Mouse (Mus musculus) activated CD4-positive, CD25-positive, alpha-beta regulatory T cell, adult 4 months (primary cell): ENCODE data around the gene Paqr7. TPM values are rescaled to one million over a fixed set of nuclear protein-coding genes. Genes with fewer than 3 reads are reported as not detected.

Experiments
- ATAC-seq: one replicate; pipeline ENCODE4 v1.8.0; 2017
- polyA plus RNA-seq, 2 experiments: library from polyadenylated mRNA; unstranded; fragments of 100-300 nt; shearing (Covaris generic); gene quantifications; one replicate each; pipeline ENCODE4 v1.2.1; 2017

The Paqr7 gene
- polyA plus RNA-seq, 2 experiments from 2014 or later: 23.9 to 27.1 TPM

DNA sequence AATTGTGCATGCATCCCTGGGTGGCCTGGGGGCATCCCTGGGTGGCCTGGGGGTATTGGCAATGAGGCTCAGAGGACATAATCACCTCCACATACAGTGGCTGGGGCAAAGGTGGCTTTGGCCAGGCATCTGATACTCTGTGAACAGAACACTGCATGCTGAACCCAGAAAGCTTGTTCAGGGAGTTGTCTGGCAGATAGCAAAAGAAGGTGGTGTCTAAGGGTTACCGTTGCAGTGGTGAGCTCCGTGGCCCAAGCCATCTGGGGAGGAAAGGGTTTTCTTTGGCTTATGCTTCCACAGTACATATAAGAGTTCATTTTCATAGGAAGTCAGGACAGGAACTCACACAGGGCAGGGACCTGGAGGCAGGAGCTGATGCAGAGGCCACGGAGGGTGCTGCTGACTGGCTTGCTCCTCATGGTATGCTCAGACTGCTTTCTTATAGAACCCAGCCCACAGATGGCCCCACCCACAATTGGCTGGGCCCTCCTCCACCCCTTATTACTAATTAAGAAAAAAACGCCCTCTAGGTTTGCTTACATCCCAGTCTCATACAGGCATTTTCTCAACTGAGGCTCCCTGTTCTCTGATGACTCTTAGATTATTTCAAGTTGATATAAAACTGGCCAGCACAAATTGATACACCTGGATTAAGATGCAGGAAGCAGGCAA, 7.3 kb downstream of the Paqr7 start:
- no peak for ATAC-seq

DNA sequence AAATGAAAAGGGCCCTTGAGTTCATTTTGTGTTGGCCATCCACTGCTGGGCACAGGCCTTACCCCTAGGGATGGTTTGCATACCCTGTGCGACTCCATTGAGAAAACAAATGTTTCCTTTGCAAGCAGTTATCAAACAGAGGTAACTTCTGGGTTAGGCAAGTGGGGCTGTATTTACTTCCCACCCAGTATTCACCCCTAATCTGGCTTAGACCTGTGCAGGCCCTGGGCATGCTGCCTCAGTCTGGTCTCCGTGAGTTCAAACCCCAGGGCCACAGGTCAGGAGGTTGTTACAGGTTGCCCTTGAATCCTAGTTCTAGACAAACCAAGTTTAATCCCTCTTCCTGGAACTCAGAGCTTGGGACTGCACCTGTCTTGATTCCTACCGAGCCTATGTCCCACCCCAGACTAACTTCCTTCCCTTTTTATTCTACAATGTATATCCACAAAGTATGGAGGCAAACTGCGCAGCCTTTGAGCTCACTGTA, 8.8 kb downstream of the Paqr7 start:
- ATAC-seq: no peak

DNA sequence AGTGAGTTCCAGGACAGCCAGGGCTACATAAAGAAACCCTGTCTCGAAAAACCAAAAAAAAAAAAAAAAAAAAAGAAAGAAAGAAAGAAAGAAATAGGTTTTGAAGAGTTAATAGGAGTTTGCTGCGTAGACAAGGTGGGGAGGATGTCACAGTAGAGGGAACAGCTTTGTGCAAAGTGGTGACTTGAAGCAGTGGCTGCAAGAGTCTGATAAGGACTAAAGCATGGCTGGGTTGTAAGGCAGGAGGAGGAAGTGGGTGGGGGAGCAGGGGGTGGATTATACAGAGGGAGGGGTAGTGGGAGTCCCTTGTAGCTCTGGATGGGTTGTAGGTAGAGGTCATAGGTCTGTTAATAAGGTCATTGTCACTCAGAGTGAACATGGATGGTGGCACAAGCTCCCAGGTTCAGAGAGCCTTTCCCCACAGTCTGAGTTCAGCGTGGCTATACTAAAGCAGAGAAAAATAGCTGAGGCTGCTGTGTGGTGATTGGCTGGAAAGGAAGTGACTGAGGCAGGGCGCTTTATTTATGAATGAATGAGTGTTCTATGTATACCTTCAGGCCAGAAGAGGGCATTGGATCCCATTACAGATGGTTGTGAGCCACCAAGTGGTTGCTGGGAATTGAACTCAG, 9.6 kb downstream of the Paqr7 start:
- ATAC-seq: no peak

DNA sequence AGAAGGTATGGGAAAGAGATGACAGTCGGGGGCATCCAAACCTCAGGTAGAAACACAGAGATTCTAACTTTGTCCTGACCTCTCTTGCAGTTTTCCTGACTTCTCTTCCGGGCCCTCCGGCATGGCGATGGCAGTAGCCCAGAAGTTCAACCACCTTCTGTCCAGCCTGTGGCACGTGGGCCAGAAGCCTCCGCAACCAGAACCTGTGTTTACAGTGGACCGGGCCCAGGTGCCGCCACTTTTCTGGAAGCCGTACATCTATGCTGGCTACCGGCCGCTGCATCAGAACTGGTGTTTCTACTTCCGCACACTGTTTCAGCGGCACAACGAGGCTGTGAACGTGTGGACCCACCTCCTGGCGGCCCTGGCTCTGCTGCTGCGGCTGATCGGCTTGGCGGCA, 10.2 kb downstream of the Paqr7 start:
- ATAC-seq: no peak

DNA sequence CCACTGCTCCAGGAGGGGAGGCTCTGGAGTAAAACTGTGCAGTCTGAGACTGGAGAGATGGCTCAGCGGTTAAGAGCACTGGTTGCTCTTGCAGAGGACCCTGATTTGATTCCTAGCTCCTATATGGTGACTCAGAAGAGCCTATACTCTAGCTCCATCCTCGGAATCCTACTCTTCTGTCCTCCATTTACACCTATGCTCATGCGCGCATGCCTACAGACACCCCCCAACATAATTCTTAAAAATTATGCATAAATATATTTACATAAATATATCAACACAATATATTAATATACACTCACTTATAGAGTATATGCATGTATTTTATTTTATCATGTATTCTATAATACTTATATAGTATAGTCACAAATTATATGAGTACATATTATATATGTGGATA, 13.9 kb downstream of the Paqr7 start:
- ATAC-seq: no peak

DNA sequence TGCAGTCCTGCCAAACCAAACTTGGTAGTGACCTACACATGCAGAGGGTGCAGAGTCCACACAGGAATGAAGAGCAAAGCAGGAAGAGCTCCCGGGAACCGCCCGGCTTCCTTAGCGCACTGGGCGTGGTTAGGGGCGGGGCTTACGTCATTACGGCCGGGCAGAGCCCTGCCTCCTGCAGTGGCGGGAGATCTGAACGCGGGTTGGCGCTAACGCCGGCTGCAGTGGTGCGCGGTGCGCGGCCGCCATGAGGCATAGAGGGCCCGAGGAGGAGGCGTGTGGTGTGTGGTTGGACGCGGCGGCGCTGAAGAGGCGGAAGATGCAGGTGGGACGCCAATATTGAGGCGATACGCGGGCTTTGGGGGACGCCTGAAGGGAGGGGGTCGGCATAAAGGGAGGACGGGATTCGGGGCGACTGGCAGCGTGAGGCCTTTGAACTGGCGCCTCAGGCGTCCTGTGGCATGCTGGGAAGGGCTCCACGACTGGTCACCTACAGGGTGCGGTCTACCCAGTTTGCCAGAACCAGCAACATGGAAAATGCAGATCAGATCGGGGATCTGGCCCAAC, 14.4 kb downstream of the Paqr7 start, which contains the start of gene Aunip:
Gene Aunip (plus strand): TSS at position 155 of the 567 bp plus-strand sequence.
- ATAC-seq: peak; percentile 92

DNA sequence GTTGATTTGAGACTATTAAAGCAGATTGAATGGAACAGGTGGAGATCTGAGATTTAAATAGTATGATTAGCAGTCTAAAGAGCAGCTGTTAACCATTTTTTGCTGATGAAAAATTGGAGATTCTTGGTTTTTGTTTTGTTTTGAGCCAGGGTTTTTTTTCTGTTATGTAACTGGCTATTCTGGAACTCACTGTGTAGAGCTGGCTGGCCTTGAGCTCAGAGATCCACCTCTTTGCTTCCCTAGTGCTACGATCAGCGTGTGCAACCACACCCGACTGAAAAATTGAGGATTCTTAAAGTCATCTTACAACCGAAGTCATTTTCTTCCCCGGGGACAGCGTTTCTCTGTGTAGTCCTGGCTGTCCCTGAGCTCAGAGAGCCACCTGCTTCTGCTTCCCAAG, 15.2 kb downstream of the Paqr7 start:
- ATAC-seq: no peak

DNA sequence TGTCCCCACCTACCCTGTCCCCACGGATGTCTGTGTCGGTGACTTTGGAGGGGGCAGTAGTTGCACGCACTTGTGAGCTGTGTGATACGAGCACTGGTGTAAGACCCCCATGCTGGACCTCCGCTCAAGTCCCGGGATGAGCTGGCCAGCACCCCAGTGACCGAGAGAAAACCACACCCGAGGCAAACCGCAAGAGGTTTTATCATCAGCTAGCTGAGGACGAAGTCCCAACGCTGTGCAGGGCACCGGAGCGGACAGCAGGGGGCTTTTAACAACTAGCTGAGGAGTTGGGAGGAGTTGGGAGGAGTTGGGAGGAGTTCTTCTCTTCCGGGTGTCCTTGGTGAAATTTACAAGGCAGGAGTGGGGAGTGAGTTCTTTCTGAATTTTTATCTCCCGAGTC, 16.3 kb downstream of the Paqr7 start:
- ATAC-seq: no peak

DNA sequence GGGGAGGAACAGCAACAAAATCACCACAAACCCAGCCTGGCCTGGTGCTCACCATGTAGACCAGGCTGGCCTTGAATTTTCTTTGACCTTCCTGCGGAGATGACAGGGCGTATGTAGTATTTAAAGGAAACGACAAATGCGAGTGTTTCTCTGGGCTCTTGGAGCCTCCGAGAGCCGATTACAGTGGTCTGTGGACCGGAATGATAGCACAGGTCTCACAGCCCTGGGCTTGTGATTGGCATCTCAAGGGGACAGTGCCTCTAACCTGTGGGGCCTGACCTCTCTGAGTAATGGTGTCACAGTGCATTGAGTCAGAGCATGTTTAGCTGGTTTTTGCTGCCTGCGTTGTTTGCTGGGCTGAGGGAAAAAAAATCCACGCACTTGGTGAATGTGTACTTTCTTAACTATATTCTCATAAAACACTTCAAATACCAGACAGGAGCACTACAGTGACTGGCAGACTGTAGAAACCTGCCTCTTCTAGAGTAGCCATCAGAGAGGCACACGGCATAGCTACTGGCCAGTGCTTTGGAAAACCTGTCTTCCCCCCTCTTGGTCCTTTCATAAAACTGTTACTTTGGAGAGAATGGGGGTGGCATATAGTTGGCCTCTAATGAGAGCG, 17.9 kb downstream of the Paqr7 start:
- ATAC-seq: no peak

DNA sequence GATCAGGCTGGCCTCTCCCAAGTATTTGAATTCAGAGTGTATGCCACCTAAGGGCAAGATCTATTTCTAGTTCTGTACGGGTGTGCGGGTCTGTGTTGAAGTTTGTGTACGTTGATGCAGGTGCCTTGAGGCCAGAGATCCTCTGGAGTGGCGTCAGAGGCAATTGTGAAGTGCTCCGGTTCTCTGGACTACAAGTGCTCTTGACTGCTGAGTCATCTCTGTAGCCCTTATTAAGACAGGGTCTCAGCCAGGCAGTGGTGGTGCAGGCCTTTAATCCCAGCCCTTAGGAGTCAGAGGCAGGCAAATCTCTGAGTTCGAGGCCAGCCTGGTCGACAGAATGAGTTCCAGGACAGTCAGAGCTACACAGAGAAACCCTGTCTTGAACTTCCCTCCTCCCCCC, 19.1 kb downstream of the Paqr7 start:
- ATAC-seq: no peak

DNA sequence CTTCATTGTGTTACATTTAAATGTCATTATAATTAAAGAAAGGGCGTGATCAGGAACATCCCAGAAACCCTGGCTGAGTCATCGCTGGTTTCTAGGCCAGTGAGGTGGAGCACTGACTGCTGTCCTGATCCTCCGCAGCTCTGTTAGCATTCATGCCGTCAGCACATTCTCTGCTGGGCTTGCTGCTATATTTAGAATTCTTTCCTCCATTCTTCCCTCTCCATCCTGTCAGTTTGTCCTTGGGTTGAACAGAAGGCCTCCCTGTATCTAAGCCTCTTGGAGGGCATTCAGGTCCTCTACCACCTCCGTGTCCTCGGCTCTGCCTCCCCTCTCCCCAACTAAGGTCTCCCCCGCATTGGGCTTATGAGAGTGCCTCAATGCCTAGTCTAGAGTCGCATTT, 20.5 kb downstream of the Paqr7 start:
- ATAC-seq: no peak

DNA sequence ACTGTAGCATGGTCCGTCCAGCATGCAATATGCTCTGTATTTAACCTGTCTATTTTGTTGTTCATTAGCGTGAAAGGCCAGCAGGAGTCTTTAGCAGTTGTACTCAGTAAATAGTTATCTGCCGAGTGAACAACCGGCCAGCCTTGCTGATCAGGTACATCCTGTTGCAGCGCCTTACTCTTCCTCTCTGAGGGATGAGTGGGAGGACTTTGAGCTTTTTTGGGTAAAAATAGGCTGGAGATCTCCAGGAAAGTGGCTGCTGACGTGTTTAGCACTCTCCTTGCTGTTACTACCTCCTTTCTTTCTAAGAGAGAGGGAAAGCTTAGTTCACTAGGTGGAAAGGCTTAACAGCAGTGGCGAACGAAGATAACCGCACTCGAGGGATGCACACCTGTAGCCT, 21.2 kb downstream of the Paqr7 start:
- no peak for ATAC-seq

DNA sequence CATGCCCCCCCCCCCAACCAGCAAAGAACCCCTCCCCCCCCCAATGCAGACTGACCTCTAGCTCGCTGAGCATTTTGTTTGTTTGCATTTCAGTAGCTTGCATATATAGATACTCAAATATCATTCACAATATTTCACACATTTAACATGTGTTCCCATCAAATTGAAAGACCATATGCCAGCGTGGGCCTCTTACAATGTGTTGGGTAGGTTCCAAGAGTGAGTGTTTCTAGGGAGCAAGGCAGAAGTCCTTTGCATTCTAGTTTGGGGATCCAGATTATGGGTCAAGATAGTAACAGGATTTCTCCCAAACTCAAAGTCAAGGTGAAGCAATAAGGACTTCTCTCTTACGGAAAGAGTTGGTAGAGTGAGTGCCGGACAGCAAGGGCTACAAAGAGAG, 22.0 kb downstream of the Paqr7 start:
- no peak for ATAC-seq

DNA sequence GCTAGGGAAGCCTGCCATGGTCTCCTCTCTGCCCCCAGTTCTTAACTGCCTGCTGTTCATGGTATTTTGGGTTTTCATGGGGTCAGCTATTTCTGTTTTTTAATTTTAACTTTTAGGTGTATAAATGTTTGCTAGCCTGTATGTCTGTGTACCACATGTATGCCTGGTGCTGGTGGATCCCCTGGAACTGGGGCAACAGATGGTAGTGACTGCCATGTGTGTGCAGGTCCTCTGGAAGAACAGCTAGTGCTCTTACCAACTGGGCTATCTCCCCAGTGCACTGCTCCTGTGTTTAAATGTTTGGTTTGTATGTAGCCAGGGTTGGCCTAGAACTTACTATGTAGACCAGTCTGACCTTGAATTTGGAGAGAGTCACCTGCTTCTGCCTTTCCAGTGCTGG, 22.8 kb downstream of the Paqr7 start:
- ATAC-seq: no peak

DNA sequence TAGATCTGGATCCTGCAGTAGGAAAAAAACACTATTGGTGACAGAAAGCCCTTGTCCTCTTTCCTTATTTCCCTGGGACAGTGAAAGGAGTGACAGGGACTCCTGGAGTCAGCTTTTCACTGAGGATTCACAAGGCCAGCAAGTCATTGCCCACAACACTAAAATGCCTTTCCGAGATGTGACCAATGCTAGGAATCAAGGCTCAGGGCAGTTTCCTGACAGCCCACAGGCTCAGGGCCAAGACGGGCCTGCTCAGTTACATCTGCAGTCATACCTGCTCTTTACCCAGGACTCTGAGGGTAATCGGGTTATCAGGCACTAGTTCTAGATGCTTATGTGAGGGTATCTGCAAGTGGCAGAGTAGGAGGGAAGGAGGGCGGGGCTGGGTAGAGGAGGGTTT, 26.9 kb downstream of the Paqr7 start:
- no peak for ATAC-seq

DNA sequence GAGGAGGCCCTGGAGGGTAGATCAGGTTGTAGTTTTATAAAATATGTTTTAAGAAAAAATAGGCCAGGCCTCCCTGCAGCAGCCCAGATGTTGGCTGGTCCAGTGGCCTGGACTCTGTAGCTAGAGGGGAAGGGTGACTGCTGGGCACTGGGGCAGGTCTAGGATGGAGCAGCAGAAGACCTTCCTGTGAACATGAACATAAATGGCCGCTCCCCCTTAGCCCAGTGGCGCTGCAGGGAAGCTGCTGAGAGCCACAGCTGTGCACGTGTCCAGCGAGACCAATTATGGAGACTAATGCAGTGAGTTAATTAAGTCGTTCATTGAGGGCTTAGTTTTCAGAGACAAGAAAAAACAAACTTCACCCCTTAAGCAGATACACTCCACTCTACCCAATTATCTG, 29.3 kb downstream of the Paqr7 start:
- no peak for ATAC-seq

DNA sequence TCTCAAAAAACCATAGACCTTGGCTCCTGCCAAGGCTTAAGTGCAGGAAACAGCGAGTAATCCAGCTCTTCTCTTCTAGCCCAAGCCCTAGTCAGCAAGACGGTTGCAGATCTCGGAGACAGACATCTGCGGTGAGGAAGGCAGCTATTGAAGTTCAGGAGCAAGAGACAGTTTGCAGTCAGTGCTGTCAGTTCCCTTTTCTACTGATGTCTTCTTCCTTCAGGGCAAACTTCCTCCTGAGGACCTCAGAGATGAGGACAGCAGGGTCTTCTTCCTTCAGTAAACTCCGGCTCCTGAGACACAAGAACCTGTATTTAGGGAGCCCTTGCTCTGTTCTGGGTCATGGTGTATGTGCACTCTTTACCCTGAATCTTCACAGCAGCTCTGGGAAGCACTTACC, 29.7 kb downstream of the Paqr7 start:
- no peak for ATAC-seq

DNA sequence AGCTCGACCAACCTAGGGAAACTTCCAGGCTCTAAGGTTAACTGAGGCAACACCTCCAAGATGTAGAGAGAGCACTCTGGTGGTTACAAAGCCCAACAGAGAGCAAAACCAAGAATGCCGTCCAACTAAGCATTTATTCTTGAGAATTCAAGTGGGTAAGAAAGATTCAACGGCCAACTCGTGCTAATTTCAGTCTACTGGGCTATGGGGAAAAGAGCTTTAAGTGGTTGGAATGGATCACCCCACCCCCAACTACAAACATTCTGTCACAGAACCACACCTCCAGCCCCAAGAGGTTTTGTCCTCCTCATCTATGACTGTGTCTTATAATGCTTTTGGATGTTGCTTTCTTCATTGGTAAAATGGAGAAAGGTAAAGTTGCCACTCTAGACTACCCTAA, 36.4 kb downstream of the Paqr7 start:
- ATAC-seq: no peak

DNA sequence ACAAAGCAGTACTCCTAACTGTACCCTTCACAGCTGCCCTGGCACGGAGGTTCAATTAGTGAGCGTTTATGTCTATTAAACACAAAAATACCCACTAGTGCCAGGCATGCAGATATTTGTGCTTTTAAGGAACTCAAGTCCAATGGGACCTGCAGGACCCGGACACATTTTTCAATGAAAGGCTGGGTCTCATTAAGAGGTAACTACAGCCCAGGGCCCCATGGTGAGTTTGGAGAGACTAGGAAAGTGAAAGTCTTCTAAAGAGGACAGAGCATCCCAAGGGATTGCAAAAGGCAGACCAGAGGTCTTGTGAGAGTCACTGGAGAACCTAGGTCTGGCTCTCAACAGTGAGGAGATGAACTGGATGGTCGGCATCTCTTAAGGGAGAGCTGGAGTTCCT, 36.9 kb downstream of the Paqr7 start:
- ATAC-seq: no peak

DNA sequence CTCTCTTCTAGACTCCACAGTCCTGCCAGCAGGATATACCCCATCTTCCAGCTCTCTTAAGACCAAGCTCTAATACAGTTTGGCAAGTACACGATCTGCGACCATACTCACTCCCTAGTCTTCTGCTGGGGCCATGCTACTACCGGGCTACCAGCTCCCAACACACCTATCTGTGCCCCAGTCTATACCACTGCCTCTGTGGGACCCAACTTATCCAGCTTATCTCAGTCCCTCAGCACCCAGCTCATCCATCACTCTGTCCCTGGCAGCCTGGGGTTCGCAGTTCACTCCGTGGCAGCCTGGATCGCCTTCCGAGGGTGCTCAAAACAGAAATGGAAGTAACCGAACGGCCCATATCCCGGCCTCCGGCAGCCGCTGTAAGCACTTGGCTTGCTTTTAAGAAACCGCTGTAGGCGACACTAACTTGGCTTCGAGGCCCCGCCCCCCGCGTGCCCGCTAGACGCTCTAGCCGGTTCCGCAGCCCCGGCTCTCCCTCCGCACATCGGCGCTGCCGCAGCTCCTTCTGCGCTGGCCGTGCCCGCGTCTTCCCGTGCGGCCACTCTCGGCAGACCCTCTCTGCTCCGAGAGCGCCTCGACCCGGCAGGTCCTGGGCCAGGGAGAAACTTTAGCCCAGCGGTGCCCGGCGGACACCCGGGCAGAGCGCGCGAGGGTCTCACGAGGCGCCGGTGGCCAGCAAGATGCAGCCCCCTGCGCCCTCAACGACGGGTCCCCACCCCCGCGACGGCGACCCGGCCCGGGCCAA, 37.8 kb downstream of the Paqr7 start:
- peak; percentile 60 for ATAC-seq

DNA sequence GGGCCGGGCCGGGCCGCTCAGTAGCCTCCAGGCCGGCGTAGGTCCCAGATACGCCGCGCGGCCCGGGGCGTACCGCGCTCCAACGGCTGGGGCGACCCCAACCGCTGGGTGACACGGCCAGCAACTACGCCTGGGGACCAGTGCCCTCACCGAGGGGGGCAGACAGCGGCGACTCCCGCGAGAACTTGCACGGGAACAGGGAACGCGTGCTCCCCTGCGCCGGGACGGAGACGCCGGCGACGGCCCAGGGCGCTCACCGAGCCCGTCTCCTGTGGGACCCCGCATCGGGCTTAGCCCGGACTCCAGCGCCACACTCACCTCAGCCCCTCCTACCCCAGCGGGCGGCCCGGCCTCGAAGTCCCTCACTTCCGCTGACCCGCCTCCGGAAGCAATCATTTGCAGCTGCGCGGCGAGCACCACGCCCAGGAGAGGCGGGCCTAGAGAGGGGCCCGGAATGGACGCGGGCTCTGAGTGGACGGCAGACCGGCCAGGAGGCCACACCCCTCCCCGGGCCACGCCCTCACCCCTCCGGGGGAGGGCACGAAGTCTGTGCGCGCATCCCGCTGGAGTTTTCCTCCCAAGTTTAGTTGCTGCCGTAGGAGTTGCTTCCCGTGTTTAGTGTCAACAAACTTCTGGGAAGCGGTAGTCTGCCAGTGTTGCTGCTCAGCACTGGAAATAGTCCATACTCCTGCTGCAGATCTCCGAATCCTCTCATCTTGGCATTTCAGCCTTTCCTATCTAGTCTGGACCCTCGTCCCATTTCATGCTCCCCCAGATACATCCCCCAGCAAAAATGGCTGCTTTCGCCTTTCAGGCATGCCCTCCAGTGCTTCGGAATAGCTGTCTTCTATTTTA, 38.7 kb downstream of the Paqr7 start, which contains the start of gene Mtfr1l:
Gene Mtfr1l (minus strand): TSS at position 456 of the 855 bp plus-strand sequence.
- peak; percentile 88 for ATAC-seq

DNA sequence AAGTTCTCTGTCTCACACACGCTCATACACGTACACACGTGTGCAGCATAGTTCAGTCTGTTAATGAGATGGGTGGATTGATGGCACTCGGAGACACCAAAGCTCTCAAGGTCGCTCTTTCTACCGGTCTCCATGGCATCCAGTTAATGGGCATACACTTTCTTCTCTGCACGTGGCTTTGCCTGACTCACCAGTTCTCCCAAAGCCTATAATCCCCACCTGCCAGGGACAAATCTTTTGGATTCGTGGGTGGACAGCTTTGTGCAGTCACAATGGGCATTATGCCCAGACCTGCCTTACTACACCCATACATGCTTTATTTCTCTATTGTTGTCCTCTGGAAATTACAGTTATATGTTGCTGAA, 39.3 kb downstream of the Paqr7 start:
- peak; percentile 15 for ATAC-seq
